Mouse (Mus musculus) megakaryocyte, embryonic 14.5 days (primary cell): ENCODE data around the gene H2-M10.4. TPM values are rescaled to one million over a fixed set of nuclear protein-coding genes. Genes with fewer than 3 reads are reported as not detected.
"Not testable (repeated sequence)": the region's sequence is repeated elsewhere in the genome, so short reads cannot be mapped to it uniquely, and the experiment has no call there.

Source experiments
- H3K27me3 ChIP-seq: replicated peaks from 2 replicates; pipeline ENCODE3; 2012; ENCODE audit warnings: inconsistent platforms
- H3K36me3 ChIP-seq: replicated peaks from 2 replicates; pipeline ENCODE3; 2012; ENCODE audit warnings: low read length, inconsistent platforms, mixed read lengths
- H3K4me1 ChIP-seq: 2 replicates; pipeline ENCODE4 v1.6.1; 2012; ENCODE audit warnings: inconsistent platforms
- H3K4me3 ChIP-seq: replicated peaks from 2 replicates; pipeline ENCODE3; 2012; ENCODE audit warnings: moderate library complexity, mild to moderate bottlenecking, inconsistent platforms
- H3K9me3 ChIP-seq: 2 replicates; pipeline ENCODE4 v1.6.1; 2012; ENCODE audit warnings: inconsistent platforms
- FLI1 ChIP-seq: IDR thresholded peaks from 2 replicates; pipeline ENCODE4 v1.6.1; 2012; ENCODE audit warnings: low read length, inconsistent platforms, mixed read lengths
- GATA1 ChIP-seq: IDR thresholded peaks from 3 replicates; pipeline ENCODE4 v1.6.1; 2012; ENCODE audit warnings: mixed read lengths, low read length, inconsistent platforms, borderline replicate concordance
- polyA plus RNA-seq: library from polyadenylated mRNA; stranded (reverse); fragments of >175 nt; gene quantifications from 2 replicates; pipeline ENCODE4 v1.2.3, GENCODE M21; 2012; ENCODE audit warnings: low replicate concordance; ENCODE audit not compliant: insufficient read depth

Gene H2-M10.4
- not detected in 2 replicates for polyA plus RNA-seq

- Histone ChIP-seq H3K4me1 (no peaks in the 10 kb centered on the region), H3K36me3 (no peaks in the 10 kb centered on the region), H3K4me3 (no peak within 1 kb of the TSS), H3K9me3 (no peaks in the 10 kb centered on the region), H3K27me3 (no peaks in the 10 kb centered on the region)
- TF ChIP-seq GATA1 (no peak), FLI1 (no peak)
Observed at GRCm38 (mm10) chr17:36462234-36462633, at the start of gene H2-M10.4. Gene H2-M10.4, minus strand, starts transcription at chr17:36462334.

- no peaks in the 10 kb centered on the region for H3K4me1 ChIP-seq
- no peaks in the 10 kb centered on the region for H3K36me3 ChIP-seq
- TF ChIP-seq GATA1 (no peak), FLI1 (no peak)
- no peaks in the 10 kb centered on the region for H3K27me3 ChIP-seq
- H3K4me3 ChIP-seq = no peak overlapping the region
- H3K9me3 ChIP-seq = no peaks in the 10 kb centered on the region
Observed at GRCm38 (mm10) chr17:36503910-36504309, 41.8 kb upstream of the H2-M10.4 start.

GRCm38 (mm10) chr17:36500435-36500834 is 38.3 kb upstream of the H2-M10.4 start:
- TF ChIP-seq GATA1 = no peak
- TF ChIP-seq FLI1 = no peak
- H3K9me3 ChIP-seq = no peaks in the 10 kb centered on the region
- H3K27me3 ChIP-seq = no peaks in the 10 kb centered on the region
- H3K36me3 ChIP-seq = no peaks in the 10 kb centered on the region
- no peaks in the 10 kb centered on the region for H3K4me1 ChIP-seq
- H3K4me3 ChIP-seq = no peak overlapping the region

- not testable (repeated sequence) for H3K27me3 ChIP-seq, H3K36me3 ChIP-seq, H3K4me3 ChIP-seq, H3K9me3 ChIP-seq, H3K4me1 ChIP-seq
Observed at GRCm38 (mm10) chr17:36488181-36488580, 26.0 kb upstream of the H2-M10.4 start.

GRCm38 (mm10) chr17:36486687-36487230 is 24.6 kb upstream of the H2-M10.4 start:
- TF ChIP-seq FLI1 = no peak
- TF ChIP-seq GATA1 = no peak
- Histone ChIP-seq H3K27me3 (no peaks in the 10 kb centered on the region), H3K36me3 (no peaks in the 10 kb centered on the region), H3K9me3 (no peaks in the 10 kb centered on the region), H3K4me3 (no peak overlapping the region), H3K4me1 (no peaks in the 10 kb centered on the region)

GRCm38 (mm10) chr17:36483865-36484264 is 21.7 kb upstream of the H2-M10.4 start:
- no peaks in the 10 kb centered on the region for H3K4me1 ChIP-seq
- H3K4me3 ChIP-seq = no peak overlapping the region
- TF ChIP-seq GATA1 (no peak), FLI1 (no peak)
- H3K27me3 ChIP-seq = no peaks in the 10 kb centered on the region
- H3K9me3 ChIP-seq = no peaks in the 10 kb centered on the region
- H3K36me3 ChIP-seq = no peaks in the 10 kb centered on the region

- no peak overlapping the region for H3K4me3 ChIP-seq
- no peaks in the 10 kb centered on the region for H3K4me1 ChIP-seq
- no peaks in the 10 kb centered on the region for H3K27me3 ChIP-seq
- TF ChIP-seq FLI1 (no peak), GATA1 (no peak)
- no peaks in the 10 kb centered on the region for H3K9me3 ChIP-seq
- no peaks in the 10 kb centered on the region for H3K36me3 ChIP-seq
Observed at GRCm38 (mm10) chr17:36456260-36456659, 5.9 kb downstream of the H2-M10.4 start.

GRCm38 (mm10) chr17:36431411-36431810 is 30.7 kb downstream of the H2-M10.4 start:
- H3K36me3 ChIP-seq = no peaks in the 10 kb centered on the region
- H3K4me1 ChIP-seq = peaks cover 4% of the 10 kb centered on the region; the same call in 1 of the 2 replicates
- H3K9me3 ChIP-seq = no peaks in the 10 kb centered on the region
- no peaks in the 10 kb centered on the region for H3K27me3 ChIP-seq
- TF ChIP-seq GATA1 (no peak), FLI1 (no peak)
- H3K4me3 ChIP-seq = no peak overlapping the region

- no peak for TF ChIP-seq FLI1
- no peak for TF ChIP-seq GATA1
- Histone ChIP-seq H3K9me3 (peaks cover 12% of the 10 kb centered on the region), H3K27me3 (peaks cover 8% of the 10 kb centered on the region), H3K36me3 (no peaks in the 10 kb centered on the region), H3K4me3 (no peak overlapping the region), H3K4me1 (peaks cover 11% of the 10 kb centered on the region)
Observed at GRCm38 (mm10) chr17:36418091-36418754, 43.9 kb downstream of the H2-M10.4 start.

GRCm38 (mm10) chr17:36417416-36417815 is 44.7 kb downstream of the H2-M10.4 start:
- TF ChIP-seq FLI1 (no peak), GATA1 (no peak)
- Histone ChIP-seq H3K9me3 (peaks cover 12% of the 10 kb centered on the region), H3K36me3 (no peaks in the 10 kb centered on the region), H3K4me3 (no peak overlapping the region), H3K4me1 (peaks cover 11% of the 10 kb centered on the region), H3K27me3 (peaks cover 8% of the 10 kb centered on the region)
